Mouse (Mus musculus) embryonic facial prominence, embryonic 12.5 days (tissue): Measurements from ENCODE around the gene Cryaa. TPM values are rescaled to one million over a fixed set of nuclear protein-coding genes. Genes with fewer than 3 reads are reported as not detected.

Experiments used
- ATAC-seq: fragments of 200-750 bp; cut with Nextera tagmentation; 2 replicates; pipeline ENCODE4 v1.8.0; 2017; ENCODE audit not compliant: insufficient number of reproducible peaks, insufficient read depth, low FRiP score, low TSS enrichment
- H3K27ac ChIP-seq: fragments of 300-500 bp; sonication (generic); 2 replicates; pipeline ENCODE4 v1.5.1; 2016; ENCODE audit warnings: mild to moderate bottlenecking
- H3K27me3 ChIP-seq: fragments of 300-500 bp; sonication (generic); 2 replicates; pipeline ENCODE4 v1.6.1; 2016; ENCODE audit warnings: mild to moderate bottlenecking, moderate library complexity
- H3K36me3 ChIP-seq: fragments of 300-500 bp; sonication (generic); 2 replicates; pipeline ENCODE4 v1.6.1; 2016; ENCODE audit warnings: mild to moderate bottlenecking
- H3K4me1 ChIP-seq: fragments of 300-500 bp; sonication (generic); 2 replicates; pipeline ENCODE4 v1.6.1; 2016
- H3K4me2 ChIP-seq: fragments of 300-500 bp; sonication (generic); replicated peaks from 2 replicates; pipeline ENCODE4 v1.6.1; 2016; ENCODE audit warnings: mild to moderate bottlenecking, moderate library complexity
- H3K4me3 ChIP-seq: fragments of 300-500 bp; sonication (generic); 2 replicates; pipeline ENCODE4 v1.5.1; 2016; ENCODE audit warnings: mild to moderate bottlenecking
- H3K9ac ChIP-seq: fragments of 300-500 bp; sonication (generic); 2 replicates; pipeline ENCODE4 v1.6.1; 2016; ENCODE audit warnings: mild to moderate bottlenecking, moderate library complexity
- H3K9me3 ChIP-seq: fragments of 300-500 bp; sonication (generic); 2 replicates; pipeline ENCODE4 v1.6.1; 2016; ENCODE audit warnings: mild to moderate bottlenecking, moderate library complexity
- WGBS: fragments of 180-500 bp; shearing (Covaris S2); methylation state at CpG from one replicate; pipeline ENCODE4 v1.1.7; 2016; 5-methylcytosine and 5-hydroxymethylcytosine counted together
- polyA plus RNA-seq: library from polyadenylated mRNA; unstranded; fragments of >200 nt; fragmentation: Nextera tagmentation; extraction: Ambion mirVana; gene quantifications from 2 replicates; pipeline ENCODE4 v1.2.1, GENCODE M21; 2016

Gene Cryaa
- 112 and 283 TPM in 2 replicates for polyA plus RNA-seq

GRCm38 (mm10) chr17:31677507-31677906 lies at the start of gene Cryaa:
TSS of gene Cryaa (plus strand) at chr17:31677807.
- no peak within 1 kb of the TSS for H3K9ac ChIP-seq
- no peak for ATAC-seq
- no peak within 1 kb of the TSS for H3K27ac ChIP-seq
- H3K36me3 ChIP-seq, result no peaks in the 10 kb centered on the region
- WGBS, result 72% methylated on average over 8 of the region's 8 CpGs
- H3K9me3 ChIP-seq, result no peaks in the 10 kb centered on the region
- no peak within 1 kb of the TSS for H3K4me3 ChIP-seq
- H3K27me3 ChIP-seq, result 0 out of 2 replicates have a peak, but pooled peaks cover 2% of the 10 kb centered on the region
- H3K4me2 ChIP-seq, result no peak within 1 kb of the TSS
- H3K4me1 ChIP-seq, result no peaks in the 10 kb centered on the region

DNA sequence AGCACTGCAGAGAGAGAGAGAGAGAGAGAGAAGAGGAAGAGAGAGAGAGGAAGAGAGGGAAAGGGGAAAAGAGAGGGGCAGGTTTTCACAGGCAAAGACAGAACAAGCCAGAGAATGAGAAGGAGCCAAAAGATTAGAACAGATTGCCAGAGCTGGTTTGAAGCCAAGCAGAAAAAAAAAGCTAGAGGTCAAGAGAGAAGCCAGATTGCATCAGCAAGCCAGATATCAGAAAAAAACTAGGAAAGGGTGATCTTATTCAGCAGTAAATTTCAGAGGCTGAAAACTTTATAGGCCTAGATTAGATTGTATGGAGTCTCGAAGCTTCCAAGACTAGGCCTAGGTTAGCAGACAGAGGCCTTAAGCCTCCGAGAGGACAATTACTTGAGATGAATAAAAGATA lies 49.6 kb upstream of the Cryaa start:
- no peak overlapping the region for H3K4me2 ChIP-seq
- H3K9ac ChIP-seq, result no peak overlapping the region
- no peaks in the 10 kb centered on the region for H3K4me1 ChIP-seq
- no peak overlapping the region for H3K4me3 ChIP-seq
- WGBS, result 92% methylated on average over 2 of the region's 2 CpGs
- no peak for ATAC-seq
- H3K9me3 ChIP-seq, result no peaks in the 10 kb centered on the region
- no peaks in the 10 kb centered on the region for H3K36me3 ChIP-seq
- no peak overlapping the region for H3K27ac ChIP-seq
- H3K27me3 ChIP-seq, result no peaks in the 10 kb centered on the region

DNA sequence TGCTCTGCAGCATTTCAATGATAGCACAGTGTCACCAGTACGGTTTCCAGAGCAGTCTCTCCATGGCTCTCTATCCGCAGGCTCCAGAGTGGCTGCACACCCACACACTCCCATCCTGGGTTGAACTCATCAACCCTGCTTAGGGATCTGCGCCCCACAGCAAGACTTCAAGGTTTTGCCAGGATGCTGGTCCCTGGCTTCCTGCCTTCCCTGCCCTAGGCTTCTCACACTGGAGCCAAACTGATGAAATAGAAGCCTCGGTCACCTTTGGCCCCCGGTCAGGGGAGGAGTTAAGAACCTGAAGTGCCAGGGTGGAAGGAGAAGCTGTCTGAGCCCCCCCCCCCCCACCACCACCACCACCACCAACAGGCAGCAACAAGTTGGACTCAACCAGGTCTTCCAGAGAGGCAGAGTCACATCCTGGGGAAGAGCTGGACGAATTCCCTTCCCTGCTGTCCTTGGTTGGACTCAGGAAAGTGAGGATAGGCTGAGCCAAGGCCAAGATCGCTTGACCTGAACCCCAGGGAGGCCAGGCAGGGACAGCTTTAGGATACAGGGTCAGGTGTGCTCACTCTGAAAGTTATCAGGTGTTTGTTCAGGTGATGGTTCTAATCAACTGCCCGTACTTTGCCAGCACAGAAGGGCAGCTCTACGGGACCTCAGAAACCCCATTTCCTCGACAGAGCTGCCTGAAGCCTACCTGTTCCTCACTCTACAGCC lies 46.4 kb upstream of the Cryaa start:
- 73% methylated on average over 10 of the region's 10 CpGs for WGBS

GRCm38 (mm10) chr17:31633007-31633406 lies 44.6 kb upstream of the Cryaa start:
- no peak overlapping the region for H3K4me3 ChIP-seq
- no peak overlapping the region for H3K4me2 ChIP-seq
- H3K4me1 ChIP-seq, result peaks cover 6% of the 10 kb centered on the region; the same call in 1 of the 2 replicates
- peaks cover 18% of the 10 kb centered on the region for H3K27me3 ChIP-seq
- no peaks in the 10 kb centered on the region for H3K36me3 ChIP-seq
- no peak overlapping the region for H3K27ac ChIP-seq
- 80% methylated on average over 6 of the region's 6 CpGs for WGBS
- no peak for ATAC-seq
- H3K9ac ChIP-seq, result no peak overlapping the region
- H3K9me3 ChIP-seq, result no peaks in the 10 kb centered on the region

More for the DNA sequence above, 46.4 kb upstream of the Cryaa start:
- H3K27ac ChIP-seq, result no peak overlapping the region
- peaks cover under 1% of the 10 kb centered on the region; the same call in 1 of the 2 replicates for H3K4me1 ChIP-seq
- H3K36me3 ChIP-seq, result no peaks in the 10 kb centered on the region
- H3K4me3 ChIP-seq, result no peak overlapping the region
- peaks cover 10% of the 10 kb centered on the region for H3K27me3 ChIP-seq
- no peak overlapping the region for H3K4me2 ChIP-seq
- no peaks in the 10 kb centered on the region for H3K9me3 ChIP-seq
- no peak overlapping the region for H3K9ac ChIP-seq
- ATAC-seq, result no peak

GRCm38 (mm10) chr17:31634896-31635295 lies 42.7 kb upstream of the Cryaa start:
- Histone ChIP-seq H3K36me3 (no peaks in the 10 kb centered on the region), H3K9me3 (no peaks in the 10 kb centered on the region), H3K4me3 (no peak overlapping the region), H3K27me3 (peaks cover 18% of the 10 kb centered on the region), H3K27ac (no peak overlapping the region), H3K9ac (no peak overlapping the region), H3K4me1 (peaks cover 6% of the 10 kb centered on the region; the same call in 1 of the 2 replicates), H3K4me2 (no peak overlapping the region)
- no peak for ATAC-seq
- 72% methylated on average over 5 of the region's 5 CpGs for WGBS

- Histone ChIP-seq H3K4me1 (peaks cover 6% of the 10 kb centered on the region; the same call in 1 of the 2 replicates), H3K4me2 (0 out of 2 replicates have a peak overlapping the region, but pooled peaks have one; percentile 92), H3K27me3 (peaks cover 18% of the 10 kb centered on the region), H3K36me3 (no peaks in the 10 kb centered on the region), H3K9me3 (no peaks in the 10 kb centered on the region), H3K9ac (no peak overlapping the region), H3K4me3 (peak overlapping the region; percentile 50; the same call in 1 of the 2 replicates), H3K27ac (no peak overlapping the region)
- WGBS, result 57% methylated on average over 11 of the region's 11 CpGs
- ATAC-seq, result no peak
Measured at GRCm38 (mm10) chr17:31635781-31636180, 41.8 kb upstream of the Cryaa start.

DNA sequence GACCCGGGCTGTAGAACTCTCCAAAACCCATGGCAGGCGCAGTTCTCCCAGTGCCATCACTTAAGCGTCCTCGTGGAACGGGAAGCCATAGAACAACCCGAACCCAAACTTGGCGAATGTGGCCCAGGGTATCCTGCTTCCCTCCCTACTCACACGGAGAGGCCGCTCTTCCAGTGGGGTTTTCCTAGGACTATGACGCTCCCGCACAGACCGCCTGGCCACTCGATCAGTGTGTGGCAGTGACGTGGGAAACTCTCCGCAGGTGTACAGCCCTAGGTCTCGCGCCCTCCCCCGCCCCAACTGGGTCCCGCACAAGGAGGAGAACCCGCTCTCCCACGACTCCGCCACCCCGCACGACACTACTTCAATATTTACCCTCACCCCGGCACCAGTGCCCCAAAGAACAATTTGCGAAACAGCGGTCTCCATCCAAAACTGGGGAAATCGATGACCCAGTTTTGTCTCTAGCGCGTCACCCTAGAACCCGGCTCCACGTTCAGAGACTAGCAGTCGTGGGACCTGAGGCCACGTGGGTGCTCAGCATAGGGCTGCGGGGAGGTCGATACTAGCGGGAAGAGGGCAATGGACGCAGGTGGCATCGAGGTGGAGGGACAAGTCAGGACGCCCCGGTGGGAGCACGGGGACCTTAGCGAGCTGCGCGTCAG lies 41.2 kb upstream of the Cryaa start:
- WGBS, result 5% methylated on average over 45 of the region's 45 CpGs
- Histone ChIP-seq H3K9ac (peak overlapping the region; percentile 44; the same call in 1 of the 2 replicates), H3K36me3 (no peaks in the 10 kb centered on the region), H3K9me3 (no peaks in the 10 kb centered on the region), H3K27me3 (peaks cover 18% of the 10 kb centered on the region), H3K4me2 (peak overlapping the region; percentile 92), H3K4me1 (peaks cover 6% of the 10 kb centered on the region; the same call in 1 of the 2 replicates), H3K4me3 (peak overlapping the region; percentile 50), H3K27ac (no peak overlapping the region)
- peak; percentile 38; the same call in 1 of the 2 replicates for ATAC-seq

DNA sequence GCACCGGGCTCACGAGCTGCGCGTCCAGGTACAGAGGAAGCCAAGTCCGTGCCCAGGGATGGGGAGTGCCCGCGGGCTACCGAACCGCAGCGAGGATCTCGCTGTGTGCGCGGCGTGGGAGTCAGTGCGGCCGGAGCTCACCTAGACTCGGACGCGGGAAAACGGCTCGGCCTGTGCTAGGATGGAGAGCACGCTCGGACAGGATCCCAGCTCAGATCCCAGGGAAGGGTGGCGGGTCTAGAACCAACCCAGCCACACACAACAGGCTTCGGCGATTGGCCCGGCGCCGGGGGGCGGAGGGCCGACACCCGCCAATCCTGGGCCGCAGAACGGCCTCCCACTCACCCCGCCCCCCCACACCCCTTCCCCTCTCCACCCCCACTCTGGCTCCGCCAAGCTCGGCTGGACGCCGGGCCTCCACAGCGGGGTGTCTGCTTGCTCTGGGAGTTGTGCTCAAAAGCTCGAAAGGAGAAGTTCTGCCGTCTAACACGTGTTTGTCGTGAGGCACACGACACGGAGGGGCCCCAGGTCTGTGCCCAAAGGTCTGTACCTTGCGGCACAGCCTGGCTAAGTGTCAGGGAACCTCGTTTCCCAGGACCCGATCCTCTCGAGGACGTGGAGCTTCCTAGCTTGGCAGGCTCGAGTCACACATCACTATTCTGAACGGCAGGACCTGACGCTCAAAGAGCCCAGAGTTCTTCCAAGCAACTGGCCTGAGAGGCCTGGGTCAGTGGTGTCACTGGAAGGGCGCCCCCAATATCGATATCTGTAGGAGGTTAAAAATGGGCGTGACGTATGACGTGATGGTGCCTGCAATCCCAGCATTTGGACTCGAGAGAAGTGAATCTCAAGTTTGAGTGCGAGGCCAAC lies 40.4 kb upstream of the Cryaa start, which contains the start of gene Cbs:
Gene Cbs, minus strand, starts transcription at position 297 of the 870 bp plus-strand sequence.
- 1% methylated on average over 59 of the region's 61 CpGs for WGBS
- Histone ChIP-seq H3K36me3 (no peaks in the 10 kb centered on the region), H3K4me1 (peaks cover 6% of the 10 kb centered on the region; the same call in 1 of the 2 replicates), H3K9ac (peak within 1 kb of the TSS; percentile 44), H3K4me3 (peak within 1 kb of the TSS; percentile 50), H3K27me3 (peaks cover 18% of the 10 kb centered on the region), H3K4me2 (peak within 1 kb of the TSS; percentile 92), H3K27ac (no peak within 1 kb of the TSS), H3K9me3 (no peaks in the 10 kb centered on the region)
- ATAC-seq, result peak; percentile 95

GRCm38 (mm10) chr17:31637866-31638570 lies 39.6 kb upstream of the Cryaa start:
- H3K4me2 ChIP-seq, result no peak overlapping the region
- no peak overlapping the region for H3K27ac ChIP-seq
- no peak for ATAC-seq
- 63% methylated on average over 9 of the region's 9 CpGs for WGBS
- peaks cover 6% of the 10 kb centered on the region; the same call in 1 of the 2 replicates for H3K4me1 ChIP-seq
- no peak overlapping the region for H3K9ac ChIP-seq
- peaks cover 18% of the 10 kb centered on the region for H3K27me3 ChIP-seq
- no peaks in the 10 kb centered on the region for H3K36me3 ChIP-seq
- no peaks in the 10 kb centered on the region for H3K9me3 ChIP-seq
- peak overlapping the region; percentile 50; the same call in 1 of the 2 replicates for H3K4me3 ChIP-seq

DNA sequence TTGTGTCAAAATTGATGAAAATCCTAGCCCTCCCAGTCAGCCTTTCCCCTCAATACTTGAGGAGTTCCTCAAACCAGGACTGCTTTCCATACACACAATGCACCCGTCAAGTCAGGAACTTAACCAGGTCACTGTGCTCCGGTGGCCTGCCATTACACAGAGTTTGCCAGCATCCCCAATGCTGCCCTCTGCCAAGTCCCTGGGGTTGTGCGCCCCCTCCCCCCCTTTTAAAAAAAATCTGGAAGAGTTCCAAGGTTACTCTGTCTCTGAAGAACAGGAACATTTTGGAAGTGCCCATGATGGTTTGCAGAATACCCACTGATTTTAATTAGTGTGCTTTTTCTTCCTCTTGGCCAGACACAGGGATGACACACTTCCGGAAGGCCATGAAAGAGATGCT lies 38.0 kb upstream of the Cryaa start:
- no peaks in the 10 kb centered on the region for H3K9me3 ChIP-seq
- H3K4me2 ChIP-seq, result no peak overlapping the region
- 78% methylated on average over 4 of the region's 4 CpGs for WGBS
- no peak overlapping the region for H3K27ac ChIP-seq
- no peak for ATAC-seq
- H3K4me3 ChIP-seq, result no peak overlapping the region
- no peak overlapping the region for H3K9ac ChIP-seq
- H3K36me3 ChIP-seq, result no peaks in the 10 kb centered on the region
- peaks cover 18% of the 10 kb centered on the region for H3K27me3 ChIP-seq
- H3K4me1 ChIP-seq, result peaks cover 6% of the 10 kb centered on the region; the same call in 1 of the 2 replicates
